Mouse (Mus musculus) adrenal gland, postnatal 25 days (tissue): ENCODE measurements around the gene Olfr875. TPM values are rescaled to one million over a fixed set of nuclear protein-coding genes. Genes with fewer than 3 reads are reported as not detected.

Source experiments
- total RNA-seq: library from RNA; stranded (reverse); gene quantifications from 2 replicates; pipeline ENCODE4 v1.2.3, GENCODE M21; 2021

Gene Olfr875
- total RNA-seq, 1 experiment from 2014 or later: not detected

Other genes starting within 250 kb of the Olfr875 start
- gene Esam, start 243.8 kb upstream of the Olfr875 start, total RNA-seq: 27.5 and 35.3 TPM in 2 replicates
- gene Vsig2, start 232.6 kb upstream of the Olfr875 start, total RNA-seq: 4.8 and 5.8 TPM in 2 replicates
- 0.86 and 1.4 TPM in 2 replicates for gene Nrgn, start 219.0 kb upstream of the Olfr875 start, total RNA-seq
- gene Siae, start 216.2 kb upstream of the Olfr875 start, total RNA-seq: 15.7 and 18.8 TPM in 2 replicates
- 4.2 and 4.8 TPM in 2 replicates for gene Spa17, start 158.1 kb upstream of the Olfr875 start, total RNA-seq
- 85.1 and 90.9 TPM in 2 replicates for gene Tbrg1, start 114.5 kb upstream of the Olfr875 start, total RNA-seq
- 0.15 TPM in 1 of 2 replicates, not detected in the other for gene Panx3, start 102.6 kb upstream of the Olfr875 start, total RNA-seq
- not detected in 2 replicates for gene Olfr160, start 55.6 kb upstream of the Olfr875 start, total RNA-seq
- gene Olfr874, start 26.8 kb upstream of the Olfr875 start, total RNA-seq: not detected in 2 replicates
- not detected in 2 replicates for gene Olfr876, start 31.2 kb downstream of the Olfr875 start, total RNA-seq
- gene Olfr877, start 82.4 kb downstream of the Olfr875 start, total RNA-seq: 1.5 TPM in 2 replicates
- not detected in 2 replicates for gene Olfr145, start 124.9 kb downstream of the Olfr875 start, total RNA-seq
- gene Olfr878, start 146.0 kb downstream of the Olfr875 start, total RNA-seq: not detected in 2 replicates
- gene Olfr881, start 220.0 kb downstream of the Olfr875 start, total RNA-seq: not detected in 2 replicates